Mouse (Mus musculus) G1E (cell line): ENCODE results near the gene Slc10a6. TPM values are rescaled to one million over a fixed set of nuclear protein-coding genes. Genes with fewer than 3 reads are reported as not detected.

Experiments
- ATAC-seq: 2 replicates; pipeline ENCODE4 v1.8.0; 2016; ENCODE audit warnings: mild to moderate bottlenecking; ENCODE audit not compliant: insufficient number of reproducible peaks, poor library complexity, low FRiP score, severe bottlenecking; ENCODE audit errors: extremely low read depth
- DNase-seq: peaks from one replicate; pipeline ENCODE4 v3.0.0; 2012; ENCODE audit warnings: low spot score
- H3K27me3 ChIP-seq: 2 replicates; pipeline ENCODE4 v1.6.1; 2012; ENCODE audit warnings: mild to moderate bottlenecking, low read length, inconsistent platforms; ENCODE audit not compliant: insufficient read depth
- H3K36me3 ChIP-seq: replicated peaks from 2 replicates; pipeline ENCODE3; 2012; ENCODE audit warnings: mild to moderate bottlenecking, inconsistent platforms
- H3K4me1 ChIP-seq: 2 replicates; pipeline ENCODE4 v1.6.1; 2012; ENCODE audit warnings: low read depth, low read length, inconsistent platforms, mixed read lengths; ENCODE audit not compliant: insufficient read depth
- H3K4me3 ChIP-seq: 2 replicates; pipeline ENCODE4 v1.5.1; 2012; ENCODE audit warnings: low read depth, mild to moderate bottlenecking, inconsistent platforms, low read length, moderate library complexity, mixed read lengths
- H3K9me3 ChIP-seq: replicated peaks from 2 replicates; pipeline ENCODE4 v1.6.1; 2012; ENCODE audit warnings: inconsistent platforms
- CTCF ChIP-seq: IDR thresholded peaks from 2 replicates; pipeline ENCODE4 v1.5.1; 2012; ENCODE audit warnings: low read depth, low read length, inconsistent platforms, mixed read lengths
- GATA1 ChIP-seq: IDR thresholded peaks from 2 replicates; pipeline ENCODE4 v1.6.1; 2012; ENCODE audit warnings: borderline replicate concordance, low read length, inconsistent platforms, mixed read lengths
- GATA2 ChIP-seq: IDR thresholded peaks from 2 replicates; pipeline ENCODE4 v1.6.1; 2012; ENCODE audit warnings: low read depth, low read length, inconsistent platforms, borderline replicate concordance
- POLR2AphosphoS5 ChIP-seq: IDR thresholded peaks from 2 replicates; pipeline ENCODE4 v1.6.1; 2012; ENCODE audit warnings: low read depth, low read length, inconsistent platforms; ENCODE audit not compliant: insufficient replicate concordance
- TAL1 ChIP-seq: conservative IDR thresholded peaks from 2 replicates; pipeline ENCODE4 v1.6.1; 2012; ENCODE audit warnings: low read depth, low read length, inconsistent platforms, mixed read lengths
- polyA plus RNA-seq: library from polyadenylated mRNA; stranded (reverse); fragments of >175 nt; gene quantifications from 2 replicates; pipeline ENCODE4 v1.2.3, GENCODE M21; 2012
- total RNA-seq, 2 experiments: library from RNA; stranded (forward) in 1 of 2; stranded (reverse) in 1 of 2; fragments of 200-1000 nt in 1 of 2; fragments of >200 nt in 1 of 2; fragmentation: Nextera tagmentation in 1 of 2; gene quantifications; 2 replicates each; pipeline ENCODE4 v1.2.3; 2014 to 2017

The Slc10a6 gene
- total RNA-seq (2014; fragmentation: Nextera tagmentation) (not detected in 2 replicates), total RNA-seq (2017) (0.11 TPM in 1 of 2 replicates, not detected in the other), polyA plus RNA-seq (not detected in 2 replicates)

DNA sequence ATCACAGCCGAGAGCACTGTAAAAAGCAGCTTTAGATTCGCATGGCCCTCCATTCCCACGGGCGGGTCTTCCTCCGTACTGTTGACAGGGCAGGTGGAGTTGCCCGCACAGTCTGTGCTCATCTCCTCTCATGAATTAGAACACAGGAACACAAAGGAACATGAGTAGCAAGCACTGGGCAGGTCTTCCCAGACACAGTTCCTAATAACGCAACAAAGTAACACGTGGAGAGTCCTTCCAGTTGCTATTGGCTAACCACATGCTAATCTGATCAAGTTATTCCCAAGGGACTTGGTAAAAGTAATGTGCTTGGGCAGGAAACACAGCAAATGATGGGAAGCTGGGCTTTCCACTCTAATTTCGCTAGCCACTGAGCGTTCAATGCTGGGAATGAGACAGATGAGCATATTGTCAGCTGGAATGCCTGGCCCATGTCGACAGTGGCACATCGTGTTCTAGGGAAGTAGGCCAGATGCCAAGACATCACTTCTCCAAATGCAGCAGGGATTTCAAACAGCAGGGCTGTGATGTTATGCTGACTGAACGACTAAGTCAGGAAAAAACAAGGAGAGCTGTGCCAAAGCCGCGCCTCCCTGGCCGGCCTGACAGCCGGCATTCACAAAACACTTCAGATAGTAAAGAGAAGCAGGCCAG is at the start of gene Slc10a6:
TSS of gene Slc10a6 (minus strand) at position 293 of the 654 bp plus-strand sequence.
- no peaks in the 10 kb centered on the region for H3K27me3 ChIP-seq
- no peak within 1 kb of the TSS for H3K4me3 ChIP-seq
- H3K36me3 ChIP-seq: no peaks in the 10 kb centered on the region
- DNase-seq (no peak), ATAC-seq (no peak)
- peaks cover 15% of the 10 kb centered on the region for H3K9me3 ChIP-seq
- no peaks in the 10 kb centered on the region for H3K4me1 ChIP-seq
- TF ChIP-seq TAL1 (no peak), GATA2 (no peak)

DNA sequence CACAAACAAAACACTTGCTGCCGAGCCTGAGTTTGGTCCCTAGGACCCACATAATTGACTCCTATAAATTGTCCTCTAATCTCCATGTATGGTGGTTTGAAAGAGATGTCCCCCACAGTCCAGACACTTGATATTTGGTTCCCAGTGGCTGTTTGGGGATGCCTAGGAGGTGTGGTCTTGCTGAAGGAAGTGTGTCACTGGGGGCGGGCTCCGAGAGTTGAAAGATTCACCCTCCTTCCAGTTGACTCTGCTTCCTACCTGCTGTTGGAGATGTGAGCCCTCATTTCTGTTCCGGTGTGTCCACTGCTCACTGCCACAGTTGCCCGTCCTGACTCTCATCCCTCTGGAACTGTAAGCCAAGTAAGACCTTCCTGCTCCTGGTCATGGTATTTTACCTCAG is 49.8 kb upstream of the Slc10a6 start:
- H3K4me3 ChIP-seq: no peak overlapping the region
- no peak for TF ChIP-seq GATA1
- TF ChIP-seq GATA2: no peak
- TF ChIP-seq CTCF: no peak
- TF ChIP-seq TAL1: no peak
- no peak for TF ChIP-seq POLR2AphosphoS5
- DNase-seq (no peak), ATAC-seq (no peak)
- no peaks in the 10 kb centered on the region for H3K36me3 ChIP-seq
- H3K9me3 ChIP-seq: no peaks in the 10 kb centered on the region
- H3K4me1 ChIP-seq: no peaks in the 10 kb centered on the region; the same call in 1 of the 2 replicates
- peaks cover 10% of the 10 kb centered on the region; the same call in 1 of the 2 replicates for H3K27me3 ChIP-seq

DNA sequence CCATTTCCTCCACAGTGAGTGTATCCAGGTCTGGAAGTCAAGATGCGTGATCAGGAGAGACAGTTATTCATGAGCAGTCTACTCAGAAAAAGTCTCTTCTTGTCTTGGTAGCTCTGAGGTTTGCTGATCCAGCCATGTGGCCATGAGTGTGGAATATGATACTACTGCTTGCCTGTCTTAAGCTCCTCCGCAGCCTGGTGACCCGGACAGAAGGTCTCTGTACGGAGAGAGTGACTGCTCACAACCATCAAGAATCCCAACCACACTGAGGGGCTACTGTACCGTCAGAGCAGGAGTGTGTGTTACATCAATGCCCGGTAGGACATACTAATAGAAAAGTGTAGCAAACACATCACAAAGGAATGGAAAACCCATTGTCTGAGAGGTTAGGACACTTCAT is 48.7 kb upstream of the Slc10a6 start:
- H3K9me3 ChIP-seq: no peaks in the 10 kb centered on the region
- DNase-seq (no peak), ATAC-seq (no peak)
- H3K4me1 ChIP-seq: no peaks in the 10 kb centered on the region; the same call in 1 of the 2 replicates
- H3K36me3 ChIP-seq: no peaks in the 10 kb centered on the region
- H3K27me3 ChIP-seq: peaks cover 14% of the 10 kb centered on the region
- no peak for TF ChIP-seq GATA1
- TF ChIP-seq TAL1: no peak
- no peak for TF ChIP-seq CTCF
- TF ChIP-seq POLR2AphosphoS5: no peak
- no peak for TF ChIP-seq GATA2
- no peak overlapping the region for H3K4me3 ChIP-seq

DNA sequence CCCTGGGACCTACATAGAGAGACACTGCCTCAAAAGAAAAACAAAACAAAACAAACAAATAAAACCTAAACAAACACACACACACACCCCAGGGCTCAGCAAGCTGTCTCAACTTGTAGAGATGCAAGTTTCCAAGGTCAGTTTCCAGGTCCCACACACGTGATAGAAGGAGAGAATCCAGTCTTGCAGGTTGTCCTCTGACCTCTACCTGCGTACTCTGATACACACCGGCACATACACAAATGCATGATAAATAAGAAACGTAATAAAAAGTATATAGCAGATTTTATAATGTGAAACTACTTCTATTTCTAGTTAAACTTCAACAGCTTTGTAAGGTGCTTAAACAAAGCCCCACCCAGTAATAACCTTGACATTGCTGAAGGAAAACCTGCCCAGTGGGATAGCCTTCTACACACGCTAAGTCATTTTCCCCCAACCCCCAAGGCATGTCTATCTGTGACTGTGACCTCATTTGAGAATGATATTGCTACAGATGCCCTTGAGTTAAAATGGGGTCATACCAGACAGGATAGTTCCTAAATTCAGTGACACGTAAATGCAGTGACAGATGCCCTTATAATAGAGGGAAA is 47.2 kb upstream of the Slc10a6 start:
- no peaks in the 10 kb centered on the region for H3K9me3 ChIP-seq
- no peak overlapping the region for H3K4me3 ChIP-seq
- ATAC-seq (no peak), DNase-seq (no peak)
- no peaks in the 10 kb centered on the region for H3K36me3 ChIP-seq
- H3K4me1 ChIP-seq: no peaks in the 10 kb centered on the region; the same call in 1 of the 2 replicates
- H3K27me3 ChIP-seq: peaks cover 9% of the 10 kb centered on the region; the same call in 1 of the 2 replicates
- TF ChIP-seq GATA2: no peak
- no peak for TF ChIP-seq CTCF
- no peak for TF ChIP-seq TAL1
- no peak for TF ChIP-seq POLR2AphosphoS5
- no peak for TF ChIP-seq GATA1

DNA sequence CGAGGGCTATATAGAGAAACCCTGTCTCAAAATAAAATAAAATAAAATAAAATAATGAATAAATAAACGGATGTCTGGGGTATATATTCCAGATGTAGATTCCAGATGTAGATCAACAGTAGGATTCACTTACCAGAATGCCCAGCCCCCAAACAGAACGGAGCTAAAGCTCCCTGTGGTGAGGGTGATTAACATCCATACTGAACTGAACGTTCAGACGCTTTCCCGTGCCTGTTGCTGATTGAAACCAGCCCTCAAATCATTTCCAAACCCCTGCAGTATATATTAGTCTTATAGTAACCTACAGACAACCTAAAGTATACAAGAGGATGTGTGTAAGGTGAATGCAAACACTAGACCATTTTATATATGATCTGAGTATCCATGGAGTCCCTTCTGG is 45.3 kb upstream of the Slc10a6 start:
- ATAC-seq: no peak
- Histone ChIP-seq H3K27me3 (peaks cover 12% of the 10 kb centered on the region; the same call in 1 of the 2 replicates), H3K4me3 (no peak overlapping the region), H3K4me1 (no peaks in the 10 kb centered on the region; the same call in 1 of the 2 replicates), H3K36me3 (no peaks in the 10 kb centered on the region), H3K9me3 (no peaks in the 10 kb centered on the region)
- TF ChIP-seq GATA2 (no peak), CTCF (no peak), GATA1 (no peak), POLR2AphosphoS5 (no peak), TAL1 (no peak)
- DNase-seq: no peak

DNA sequence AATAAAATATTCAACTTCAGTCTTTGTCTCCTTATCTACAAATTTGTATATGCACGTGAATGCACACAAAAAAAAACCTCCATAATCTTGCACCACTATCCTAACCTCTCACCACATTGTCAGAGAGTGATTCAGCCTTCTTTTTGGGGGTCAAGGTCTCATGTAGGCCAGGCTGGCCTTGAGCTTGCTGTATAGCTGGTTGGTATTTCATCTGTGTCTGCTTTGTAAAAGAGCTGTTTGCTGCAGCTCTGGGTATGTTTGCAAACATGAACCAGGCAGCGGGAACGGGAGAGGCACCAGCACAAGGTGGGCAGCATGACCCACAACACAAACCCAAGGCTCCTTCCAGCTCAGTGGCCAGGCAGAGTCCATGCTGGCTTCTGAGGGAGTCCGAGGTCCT is 44.4 kb upstream of the Slc10a6 start:
- Histone ChIP-seq H3K27me3 (peaks cover 12% of the 10 kb centered on the region; the same call in 1 of the 2 replicates), H3K36me3 (no peaks in the 10 kb centered on the region), H3K4me1 (no peaks in the 10 kb centered on the region; the same call in 1 of the 2 replicates), H3K4me3 (no peak overlapping the region), H3K9me3 (no peaks in the 10 kb centered on the region)
- DNase-seq (no peak), ATAC-seq (no peak)
- TF ChIP-seq TAL1: no peak
- TF ChIP-seq GATA1: no peak
- TF ChIP-seq GATA2: no peak
- TF ChIP-seq CTCF: no peak
- no peak for TF ChIP-seq POLR2AphosphoS5
